Mouse (Mus musculus): ENCODE results near the gene Zfyve27.

Zfyve27 gene

DNA sequence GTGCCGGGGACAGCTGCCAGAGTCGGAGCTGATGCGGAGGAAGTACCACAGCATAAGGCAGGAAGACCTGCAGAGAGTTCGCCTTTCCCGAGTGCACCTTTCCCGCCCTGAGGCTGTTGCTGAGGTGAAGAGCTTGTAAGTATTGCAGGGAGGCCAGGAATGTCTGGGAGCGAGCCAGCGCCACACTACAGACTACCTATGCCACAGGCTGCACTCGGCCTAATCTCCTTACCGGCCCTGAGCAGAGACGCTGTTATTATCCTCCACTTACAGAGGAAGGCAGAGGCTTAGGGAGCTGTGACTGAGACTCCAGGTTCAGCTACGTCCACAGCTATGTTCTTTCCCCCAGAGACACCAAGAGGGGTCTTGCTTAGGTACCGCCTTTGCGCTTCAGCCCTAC lies 15.6 kb downstream of the Zfyve27 start:
- no peak for DNase-seq (ENCODE audit: low spot score)

DNA sequence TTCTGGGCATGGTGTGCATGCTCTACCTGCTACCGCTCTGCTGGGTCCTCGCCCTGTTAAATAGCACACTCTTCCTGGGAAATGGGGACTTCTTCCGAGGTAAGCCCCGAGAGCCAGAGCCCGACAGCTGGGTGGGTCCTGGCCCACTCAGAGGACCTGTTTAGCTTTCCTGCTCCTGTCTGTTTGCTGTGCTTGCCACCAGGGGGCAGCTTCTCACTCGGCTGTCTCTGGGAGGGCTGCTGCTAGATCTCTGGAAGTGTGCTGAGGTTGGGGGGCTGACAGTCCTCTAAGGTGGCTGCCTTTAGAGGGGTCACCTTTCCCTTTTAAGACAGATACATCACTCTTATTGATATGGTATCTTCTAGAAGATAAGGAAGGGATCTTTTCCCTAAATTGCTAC lies 18.9 kb downstream of the Zfyve27 start:
- DNase-seq (ENCODE audit: low spot score): no peak

DNA sequence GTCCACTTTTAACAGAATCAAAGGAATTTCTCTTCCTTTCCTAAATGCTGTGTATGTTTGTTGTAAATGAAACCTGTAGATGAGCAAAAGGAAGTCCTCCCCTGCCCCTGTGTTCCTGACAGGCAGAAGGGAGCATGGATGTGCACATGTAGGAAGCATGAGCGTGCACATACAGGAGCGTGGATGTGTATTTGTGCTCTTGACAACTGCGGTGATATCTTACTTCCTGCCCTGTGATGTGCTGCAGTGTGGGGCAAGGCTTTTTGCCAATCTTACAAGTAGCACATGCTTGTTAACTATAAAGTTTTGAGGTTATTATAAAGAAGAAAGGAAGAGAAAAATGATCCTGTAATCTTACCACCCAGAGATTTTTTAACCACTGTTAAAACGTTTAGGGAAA lies 26.0 kb downstream of the Zfyve27 start:
- no peak for DNase-seq (ENCODE audit: low spot score)

DNA sequence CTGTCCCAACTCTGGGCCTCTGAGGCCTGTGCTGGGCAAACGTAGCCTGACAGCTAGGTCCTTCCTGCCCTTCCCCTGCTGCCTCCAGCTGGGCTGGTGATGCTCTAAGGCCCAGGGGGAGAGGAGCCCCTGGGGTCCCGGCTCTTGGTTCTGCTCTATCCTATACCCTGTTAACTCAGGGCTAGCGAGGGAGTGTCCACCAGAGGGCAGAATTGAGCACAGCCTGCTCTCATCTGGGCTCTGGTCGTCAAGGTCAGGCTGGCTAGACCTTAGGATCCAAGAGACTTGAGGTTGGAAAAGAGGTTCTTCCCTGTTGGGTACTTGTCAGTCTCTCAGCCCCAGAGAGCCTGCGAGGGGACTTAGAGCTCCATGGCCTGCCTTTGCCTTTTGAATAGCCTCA lies 26.7 kb downstream of the Zfyve27 start:
- peak; percentile 85 for DNase-seq (ENCODE audit: low spot score)

DNA sequence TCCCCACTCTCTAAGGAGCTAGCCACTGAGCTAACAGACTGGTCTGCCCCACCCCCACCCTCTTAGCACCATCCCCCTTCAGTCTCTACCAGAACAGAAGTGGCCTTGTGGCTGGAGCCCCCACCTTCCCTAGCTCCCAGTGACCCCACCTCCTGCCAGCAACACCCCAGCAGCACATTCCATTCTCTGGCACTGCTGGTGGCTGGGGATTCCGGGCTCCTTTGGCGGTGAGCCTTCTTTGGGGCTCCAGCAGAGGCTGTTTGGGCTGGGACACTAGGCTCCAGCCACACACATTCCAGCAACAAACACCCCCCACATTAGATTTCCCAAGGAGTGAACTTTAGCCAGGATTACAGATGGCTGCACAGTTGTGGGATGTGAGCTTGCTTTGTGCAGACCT lies 29.6 kb downstream of the Zfyve27 start:
- DNase-seq (ENCODE audit: low spot score): no peak

DNA sequence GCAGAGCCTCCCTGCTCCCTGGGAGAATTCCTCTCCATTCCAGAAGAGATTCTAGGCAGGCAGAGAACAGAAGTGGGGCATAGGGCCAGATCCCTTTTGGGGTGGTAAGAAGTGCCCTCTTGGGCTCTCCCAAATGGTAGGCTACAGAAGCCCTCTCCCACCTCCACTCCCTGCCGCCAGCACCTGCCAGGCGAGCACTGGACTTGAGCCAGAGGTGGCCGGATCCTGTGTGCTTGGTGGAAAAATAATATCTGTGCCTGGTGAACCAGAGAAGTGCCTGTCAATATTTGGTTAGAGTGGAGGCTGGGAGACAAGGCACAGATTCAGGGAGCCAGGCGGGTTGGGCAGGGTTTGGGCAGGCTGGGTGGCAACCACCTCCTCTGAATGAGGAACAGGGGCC lies 32.6 kb downstream of the Zfyve27 start:
- no peak for DNase-seq (ENCODE audit: low spot score)

DNA sequence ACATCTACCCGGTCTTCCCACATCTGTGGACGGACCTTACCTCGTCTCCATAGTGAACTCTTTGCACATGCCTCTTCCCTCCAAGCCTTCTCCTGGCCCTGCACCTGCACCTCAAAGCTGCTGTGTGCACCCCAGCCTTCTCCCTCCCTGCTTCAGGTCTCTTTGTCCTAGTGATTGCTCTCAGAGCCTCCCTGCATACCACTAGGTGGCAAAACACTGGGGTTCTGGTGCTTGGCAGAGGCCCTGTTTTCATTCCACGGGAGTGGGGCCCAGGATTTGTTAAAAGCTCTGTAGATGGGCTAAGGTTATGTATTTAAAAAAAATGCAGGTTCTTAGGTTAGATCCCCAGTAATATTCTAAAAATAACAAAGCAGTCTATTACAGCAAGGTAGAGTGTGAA lies 33.3 kb downstream of the Zfyve27 start:
- DNase-seq (ENCODE audit: low spot score): no peak

DNA sequence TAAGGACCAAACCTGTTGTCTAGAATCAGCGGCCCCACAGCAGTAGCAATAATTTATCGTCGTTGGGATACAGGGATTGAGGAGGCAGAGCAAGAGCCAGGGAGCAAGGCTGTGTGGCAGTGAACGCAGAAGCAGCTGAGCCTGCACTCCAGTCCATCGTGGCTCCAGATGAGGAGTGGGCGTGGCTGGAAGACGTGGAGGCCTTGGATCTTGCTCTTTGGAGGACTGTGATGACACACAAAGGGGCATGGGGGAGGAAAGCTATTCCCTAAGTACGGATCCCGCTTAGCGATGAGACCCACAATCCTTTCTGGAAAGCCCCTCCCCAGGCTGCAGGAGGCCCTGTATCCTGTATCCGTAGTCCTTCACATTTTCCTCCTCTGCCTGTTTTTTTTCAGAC lies 34.3 kb downstream of the Zfyve27 start:
- no peak for DNase-seq (ENCODE audit: low spot score)

DNA sequence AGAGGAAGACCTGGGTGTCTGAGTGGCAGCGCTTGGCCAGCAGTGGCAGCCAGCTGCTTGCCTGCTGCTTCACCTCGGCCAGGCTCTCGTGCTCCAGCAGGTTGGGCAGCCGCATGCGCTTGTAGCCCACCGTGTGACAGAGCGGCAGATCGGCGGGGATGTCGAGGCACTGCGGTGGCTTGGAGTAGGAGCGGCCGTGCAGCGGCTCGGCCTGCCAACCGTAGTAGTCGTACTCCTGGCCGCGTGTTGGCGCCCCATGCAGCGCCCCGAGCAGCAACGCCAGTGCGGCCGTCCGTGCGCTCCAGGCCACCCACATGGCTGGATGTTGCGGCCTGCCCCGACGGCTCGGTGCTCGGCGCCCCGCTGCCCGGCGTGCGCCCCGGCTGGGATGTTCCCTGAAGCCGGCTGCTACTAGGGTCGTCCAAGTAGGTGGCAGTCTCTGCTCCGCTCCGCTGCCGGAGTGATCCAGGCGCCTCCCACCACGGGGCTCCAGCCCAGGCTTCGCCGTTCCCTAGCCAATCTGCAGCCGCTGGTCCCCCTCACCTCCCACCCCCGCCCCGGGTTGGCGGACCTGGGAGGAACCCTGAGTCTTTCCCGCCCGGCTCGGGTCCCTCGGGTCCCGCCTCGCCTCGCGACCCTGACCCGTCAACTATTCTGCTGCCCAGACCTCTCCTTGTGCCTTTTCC lies 38.1 kb downstream of the Zfyve27 start, which contains the start of gene Sfrp5:
Sfrp5 (minus strand) TSS at position 557 of the 686 bp plus-strand sequence.
- DNase-seq (ENCODE audit: low spot score): peak; percentile 34

DNA sequence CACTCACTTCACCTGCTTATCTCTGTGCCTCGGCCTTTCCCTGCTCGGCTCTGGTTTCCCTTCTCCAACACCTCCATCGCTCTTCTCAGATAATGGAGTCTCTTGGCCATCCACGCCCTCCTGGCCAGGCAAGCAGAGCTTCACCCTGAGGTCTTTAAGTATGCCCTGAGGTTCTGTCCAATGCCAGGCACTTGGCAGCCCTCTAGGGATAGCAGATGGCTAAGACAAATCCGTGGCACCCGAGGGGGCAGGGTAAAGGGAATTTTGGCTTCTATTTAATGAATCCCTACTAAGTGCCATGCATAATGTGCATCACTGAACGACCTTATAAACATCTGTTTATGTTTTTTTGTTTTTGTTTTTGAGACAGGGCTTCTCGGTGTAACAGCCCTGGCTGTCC lies 38.7 kb downstream of the Zfyve27 start:
- DNase-seq (ENCODE audit: low spot score): no peak

DNA sequence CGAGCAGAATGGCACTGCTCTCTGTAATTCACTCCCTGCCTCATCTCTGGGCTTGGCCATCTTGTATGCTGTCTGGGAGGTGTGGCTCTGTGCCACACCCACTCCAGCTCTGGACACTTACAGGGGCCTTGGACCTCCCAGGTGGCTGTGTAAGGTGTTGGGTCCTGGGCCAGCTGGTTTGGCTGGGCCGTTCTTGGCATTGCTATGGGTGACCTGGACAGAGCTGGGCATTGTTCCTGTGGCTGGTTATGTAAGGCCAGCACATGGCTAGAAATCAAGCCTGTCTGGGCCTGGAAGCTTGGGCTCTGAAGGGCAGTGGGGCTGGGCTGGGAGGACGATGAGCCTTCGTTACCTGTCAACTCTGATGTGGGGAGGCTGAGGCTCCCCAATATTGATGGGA lies 40.6 kb downstream of the Zfyve27 start:
- no peak for DNase-seq (ENCODE audit: low spot score)

DNA sequence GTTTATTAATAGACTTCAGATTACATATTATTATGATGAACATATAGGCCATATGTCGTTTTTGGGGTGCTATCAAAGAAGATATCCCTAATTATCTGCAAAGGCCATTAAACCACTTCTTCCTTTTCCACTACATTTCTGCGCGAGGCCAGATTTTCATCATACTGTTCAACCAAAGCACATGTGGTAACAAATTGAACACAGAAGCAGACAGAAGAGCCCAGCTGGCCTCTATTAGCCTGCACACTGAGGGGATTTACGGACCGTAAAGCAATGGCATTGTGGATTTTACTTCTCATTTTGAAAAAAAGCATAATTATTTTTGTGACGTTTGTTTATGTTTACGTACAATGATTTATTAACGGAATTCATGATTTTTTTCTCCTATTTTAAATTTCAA lies 41.5 kb downstream of the Zfyve27 start:
- DNase-seq (ENCODE audit: low spot score): peak; percentile 56

DNA sequence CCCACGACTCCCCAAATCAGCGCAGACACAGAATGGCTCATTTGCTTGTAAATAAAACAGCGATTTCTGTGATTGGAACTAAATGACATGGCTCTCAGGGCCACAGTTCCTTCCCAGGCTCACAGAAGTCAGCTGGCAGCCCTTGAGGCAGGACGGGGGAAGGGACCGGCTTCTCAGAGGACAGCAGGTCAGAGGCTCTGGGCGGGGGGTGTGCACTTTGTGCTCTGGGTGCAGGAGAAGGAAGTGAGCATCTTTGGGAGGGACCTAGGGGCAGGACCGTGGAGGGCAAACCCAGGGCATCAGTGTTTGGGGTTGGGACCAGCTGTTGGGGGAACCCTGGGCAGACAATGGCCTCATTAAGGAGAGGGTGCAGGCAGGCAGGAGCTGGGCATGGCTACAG lies 45.7 kb downstream of the Zfyve27 start:
- DNase-seq (ENCODE audit: low spot score): no peak

DNA sequence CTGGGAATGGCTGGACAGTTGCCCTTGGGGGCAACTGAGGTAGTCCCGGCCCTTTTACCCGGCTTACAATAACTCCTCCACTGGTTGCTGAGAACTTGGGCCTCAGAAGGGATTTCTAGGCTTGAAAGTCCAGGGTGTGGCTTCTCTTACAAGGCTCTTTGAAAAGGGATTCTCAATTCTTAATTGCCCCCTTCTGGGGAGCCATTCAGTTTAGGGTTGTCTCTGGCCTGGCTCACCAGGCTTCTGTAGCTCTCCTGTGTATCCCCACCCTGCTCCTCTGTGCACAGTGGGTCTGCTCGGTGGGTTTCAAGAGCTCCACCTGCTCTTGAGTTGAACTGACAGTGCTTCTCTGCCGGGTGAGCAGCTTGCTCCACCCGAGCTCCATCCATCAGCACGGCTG lies 46.2 kb downstream of the Zfyve27 start:
- no peak for DNase-seq (ENCODE audit: low spot score)

DNA sequence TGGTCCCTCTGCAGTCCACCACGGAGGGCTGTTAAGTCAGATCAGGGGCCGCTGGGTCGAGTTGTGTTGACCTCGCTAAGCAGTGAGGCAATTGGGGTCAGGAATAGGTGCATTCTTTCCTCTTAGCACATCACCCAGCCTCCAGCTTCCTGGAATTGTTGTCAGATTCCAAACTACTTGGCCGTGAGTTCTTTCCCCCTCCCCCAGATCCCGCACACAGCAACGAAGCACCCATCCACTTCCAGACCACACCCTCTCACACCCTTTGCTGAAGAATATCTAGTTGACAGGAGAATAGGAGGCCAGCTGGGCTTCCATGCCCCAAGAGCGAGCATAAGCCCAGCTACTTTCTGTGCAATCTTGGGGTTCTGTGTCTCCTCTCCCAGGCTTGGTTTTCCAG lies 48.2 kb downstream of the Zfyve27 start:
- no peak for DNase-seq (ENCODE audit: low spot score)

DNA sequence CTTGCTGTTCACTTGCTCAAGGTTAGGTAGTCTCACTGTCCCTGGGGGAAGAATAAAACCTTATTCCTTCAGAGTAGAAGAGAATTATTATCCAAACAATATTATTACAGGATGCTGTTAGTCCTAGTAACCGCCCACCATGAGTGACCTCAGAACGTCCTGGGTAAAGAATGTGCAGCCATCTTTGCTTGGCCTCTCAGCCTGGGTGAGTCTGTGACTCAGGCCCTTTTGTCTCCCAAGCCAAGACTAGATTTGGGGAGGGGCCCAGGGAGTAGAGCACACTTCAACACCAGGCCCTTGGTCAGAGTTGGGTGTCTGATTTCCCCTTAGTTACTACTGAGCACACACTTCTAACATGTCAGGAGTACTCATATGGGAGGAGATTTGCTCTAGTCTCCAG lies 50.9 kb downstream of the Zfyve27 start:
- no peak for DNase-seq (ENCODE audit: low spot score)

DNA sequence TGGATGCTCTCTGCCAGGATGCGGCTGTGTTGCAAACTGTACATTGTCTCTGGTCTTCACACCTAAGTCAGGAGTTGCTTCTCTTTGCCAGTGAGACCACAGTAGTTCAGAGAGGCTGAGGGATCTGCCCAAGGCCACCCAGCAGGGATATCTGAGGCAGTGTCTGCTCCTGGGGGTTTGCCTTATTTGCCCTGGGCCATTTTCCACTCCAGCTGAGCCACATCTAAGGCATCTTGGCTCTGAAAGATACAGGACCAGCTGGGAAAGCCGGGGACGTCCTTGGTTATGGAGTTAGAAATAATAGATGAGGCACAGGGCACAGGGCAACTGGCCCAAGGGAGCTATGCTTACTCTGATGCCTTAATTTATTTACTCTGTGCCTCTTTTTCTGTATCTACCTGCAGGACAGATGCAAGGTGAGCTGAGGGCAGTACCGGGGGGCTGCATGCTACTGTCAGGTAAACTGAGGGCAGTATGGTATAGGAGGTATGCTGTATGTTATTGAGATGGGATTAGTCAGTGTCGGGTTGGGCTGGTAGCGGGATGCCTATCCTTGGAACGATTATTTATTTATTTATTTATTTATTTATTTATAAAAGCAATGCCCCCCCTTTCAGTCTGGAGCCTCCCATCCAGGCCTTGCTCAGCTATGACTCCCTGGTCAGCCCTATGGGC lies 53.1 kb downstream of the Zfyve27 start:
- no peak for DNase-seq (ENCODE audit: low spot score)

DNA sequence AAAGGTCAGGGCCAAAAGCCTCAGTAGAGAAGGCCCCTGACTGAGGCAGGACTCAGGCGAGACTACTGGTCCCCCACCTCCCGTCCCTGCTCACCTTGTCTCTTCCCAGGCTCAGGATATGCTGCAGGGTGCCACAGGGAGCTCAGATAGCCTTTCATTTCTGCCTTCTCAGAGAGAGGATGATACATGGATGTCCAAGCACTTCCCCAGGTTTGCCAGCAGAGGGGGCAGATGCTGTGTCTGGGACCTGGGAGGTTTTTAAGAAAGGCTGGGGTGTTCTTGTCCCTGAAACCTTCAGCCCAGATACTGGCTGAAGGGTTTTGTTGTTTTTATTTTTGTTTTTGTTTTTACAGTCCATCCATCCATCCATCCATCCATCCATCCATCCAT lies 53.6 kb downstream of the Zfyve27 start:
- DNase-seq (ENCODE audit: low spot score): peak; percentile 62

DNA sequence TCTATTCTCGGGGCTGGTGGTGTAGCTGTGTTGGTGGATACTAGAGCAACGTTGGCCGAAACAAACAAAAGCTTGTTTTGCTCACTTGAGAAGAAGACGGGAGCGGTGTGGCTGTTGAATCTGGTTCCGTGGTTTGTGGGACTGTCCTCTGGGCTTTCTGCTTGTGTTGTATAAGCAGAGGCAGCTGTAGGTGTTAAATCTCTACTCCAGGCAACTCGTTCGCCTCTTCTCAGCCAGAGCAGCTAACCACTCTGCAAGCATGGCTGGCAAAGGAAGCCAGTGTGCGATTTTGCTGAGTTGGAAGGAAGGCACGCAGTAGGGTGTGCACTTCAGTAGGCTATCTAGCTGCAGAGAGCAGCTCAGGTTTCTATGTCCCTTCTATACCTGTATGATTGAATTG lies 62.7 kb downstream of the Zfyve27 start:
- no peak for DNase-seq (ENCODE audit: low spot score)

DNA sequence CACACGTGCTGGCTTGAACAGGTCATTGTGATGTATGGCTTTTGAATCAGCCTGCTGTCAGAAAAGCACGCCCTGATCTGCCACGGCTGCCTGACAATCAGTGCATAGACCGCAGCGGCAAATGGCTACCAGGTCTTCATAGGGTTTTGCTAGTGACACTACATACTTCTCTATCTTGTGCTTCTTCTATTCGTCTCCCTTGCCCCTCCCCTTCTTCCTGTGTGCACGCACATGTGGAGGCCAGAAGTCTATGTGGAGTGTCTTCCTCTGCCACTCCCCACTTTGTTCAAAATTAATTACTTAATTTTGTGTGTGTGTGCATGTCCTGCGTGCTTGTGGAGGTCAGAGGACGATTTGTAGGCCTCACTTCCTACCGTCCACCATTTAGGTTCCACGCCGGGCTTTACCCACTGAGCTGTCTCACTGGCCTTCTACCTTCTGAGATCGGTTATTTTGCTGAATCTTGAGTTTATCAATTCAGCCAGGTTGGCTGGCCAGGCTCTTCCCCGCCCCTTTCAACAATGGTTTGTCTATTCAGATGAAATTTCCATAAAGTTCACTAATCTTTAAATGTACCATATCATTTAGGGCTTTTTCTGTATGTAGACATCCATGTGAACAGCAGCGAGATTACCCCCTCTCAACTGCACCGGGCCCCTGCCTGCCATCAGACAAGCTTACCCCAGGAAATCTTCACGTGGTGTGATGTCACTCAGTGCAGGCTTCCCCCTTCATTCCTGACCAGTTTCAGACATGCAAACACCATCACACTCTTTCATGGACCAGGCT lies 65.9 kb downstream of the Zfyve27 start:
- DNase-seq (ENCODE audit: low spot score): no peak

DNA sequence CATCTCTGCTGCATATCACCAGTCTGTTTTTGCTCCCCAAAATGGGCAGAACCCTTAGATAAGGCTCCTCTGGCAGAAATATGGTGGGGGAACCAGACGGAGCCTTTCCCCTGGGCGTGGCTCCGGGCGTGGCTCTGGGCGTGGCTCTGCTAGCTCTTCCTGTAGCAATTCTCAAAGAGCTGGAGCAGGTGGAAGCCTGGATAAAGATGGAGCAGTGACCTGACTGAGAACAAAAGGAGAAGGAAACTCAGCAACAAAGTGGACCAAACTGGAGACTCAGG lies 66.5 kb downstream of the Zfyve27 start:
- no peak for DNase-seq (ENCODE audit: low spot score)

DNA sequence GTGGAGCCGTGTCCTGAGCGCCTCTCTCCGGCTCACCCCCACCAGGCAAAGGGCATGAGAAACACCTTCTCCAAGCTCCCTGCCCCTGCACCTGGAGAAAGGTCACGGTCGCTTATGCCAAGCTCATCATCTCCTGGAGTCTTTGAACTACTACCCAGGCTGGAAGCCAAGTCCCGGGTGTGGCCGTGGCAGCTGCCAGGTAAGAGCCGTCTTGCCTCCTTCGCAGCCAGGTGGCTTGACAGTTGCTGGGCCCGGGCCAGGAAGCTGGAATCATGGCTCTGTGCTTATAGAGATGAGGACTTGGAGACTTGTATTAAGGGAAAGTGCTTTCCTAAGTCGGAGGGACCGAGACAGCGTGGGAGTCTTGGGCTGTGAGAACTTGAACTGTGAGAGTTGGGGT lies 67.2 kb downstream of the Zfyve27 start:
- no peak for DNase-seq (ENCODE audit: low spot score)

DNA sequence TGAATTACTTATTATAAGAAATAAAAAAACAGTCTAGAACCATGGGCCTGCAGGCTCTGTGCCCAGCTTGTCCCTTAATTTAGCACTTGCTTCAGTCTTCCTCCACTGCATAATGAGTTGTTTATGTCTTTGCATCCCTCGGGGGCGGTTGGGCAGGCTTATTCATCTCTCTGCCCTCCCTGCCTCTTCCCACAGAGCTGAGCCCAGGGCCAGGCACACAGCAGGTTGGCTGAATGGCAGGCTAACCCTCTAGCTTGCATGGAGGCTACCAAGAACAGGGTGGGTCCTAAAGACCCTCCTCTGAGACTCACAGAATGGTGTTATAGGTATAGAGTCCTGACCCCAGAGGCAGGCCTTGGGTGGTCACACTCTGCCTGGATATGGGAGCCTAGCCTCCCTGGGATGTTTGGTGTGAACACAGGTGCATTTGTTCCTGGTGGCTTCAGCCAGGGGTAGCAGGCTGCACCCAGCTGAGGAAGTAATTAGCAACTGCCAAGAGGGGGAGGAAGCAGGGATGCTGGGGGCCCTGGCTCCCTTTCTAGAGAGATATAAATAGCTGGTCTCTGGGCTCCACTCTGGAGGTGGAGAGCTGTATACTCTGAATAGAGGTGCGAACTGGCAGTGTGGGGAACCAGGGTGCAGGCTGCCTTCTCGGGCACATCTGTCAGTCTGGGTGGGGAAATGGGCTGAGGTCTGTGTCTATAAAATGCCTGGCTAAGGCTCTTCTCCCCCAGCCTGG lies 74.0 kb downstream of the Zfyve27 start:
- DNase-seq (ENCODE audit: low spot score): no peak
